Mouse (Mus musculus) hindbrain, postnatal 0 days (tissue): Measurements from ENCODE around the gene Lactb. TPM values are rescaled to one million over a fixed set of nuclear protein-coding genes. Genes with fewer than 3 reads are reported as not detected.

ENCODE experiments used
- ATAC-seq: fragments of 200-750 bp; cut with Nextera tagmentation; 2 replicates; pipeline ENCODE4 v1.8.0; 2017; ENCODE audit warnings: mild to moderate bottlenecking, moderate TSS enrichment, moderate library complexity
- DNase-seq: peaks from one replicate; pipeline ENCODE4 v3.0.0-alpha.2; 2015; ENCODE audit warnings: low spot score
- H3K27ac ChIP-seq: fragments of 300-500 bp; sonication (generic); 2 replicates; pipeline ENCODE4 v1.5.1; 2014; ENCODE audit warnings: mild to moderate bottlenecking
- H3K27me3 ChIP-seq: fragments of 300-500 bp; sonication (generic); 2 replicates; pipeline ENCODE4 v1.6.1; 2014; ENCODE audit warnings: low read length, mixed read lengths; ENCODE audit not compliant: insufficient read depth
- H3K36me3 ChIP-seq: fragments of 300-500 bp; sonication (generic); 2 replicates; pipeline ENCODE4 v1.6.1; 2014; ENCODE audit warnings: low read length, mixed read lengths; ENCODE audit not compliant: insufficient read depth
- H3K4me1 ChIP-seq: fragments of 300-500 bp; sonication (generic); 2 replicates; pipeline ENCODE4 v1.6.1; 2014; ENCODE audit warnings: antibody characterized with exemption, low read length, mixed read lengths; ENCODE audit not compliant: insufficient read depth
- H3K4me2 ChIP-seq: fragments of 300-500 bp; sonication (generic); 2 replicates; pipeline ENCODE4 v1.6.1; 2014; ENCODE audit warnings: low read depth, mild to moderate bottlenecking, low read length, moderate library complexity, mixed read lengths
- H3K4me3 ChIP-seq: fragments of 300-500 bp; sonication (generic); 2 replicates; pipeline ENCODE4 v1.5.1; 2014; ENCODE audit warnings: low read length
- H3K9ac ChIP-seq: fragments of 300-500 bp; sonication (generic); replicated peaks from 2 replicates; pipeline ENCODE4 v1.6.1; 2014; ENCODE audit warnings: mild to moderate bottlenecking, low read length, moderate library complexity, mixed read lengths
- H3K9me3 ChIP-seq: fragments of 300-500 bp; sonication (generic); 2 replicates; pipeline ENCODE4 v1.6.1; 2016; ENCODE audit warnings: low read length, mixed read lengths
- CTCF ChIP-seq: IDR thresholded peaks from 2 replicates; pipeline ENCODE4 v1.5.1; 2016; ENCODE audit warnings: antibody characterized with exemption, control low read depth, low read depth
- WGBS: fragments of 180-500 bp; shearing (Covaris S2); extraction: QIAGEN DNeasy Blood & Tissue Kit; methylation state at CpG from one replicate; pipeline ENCODE4 v1.1.7; 2014; 5-methylcytosine and 5-hydroxymethylcytosine counted together
- polyA plus RNA-seq: library from polyadenylated mRNA; unstranded; fragments of >200 nt; fragmentation: Nextera tagmentation; extraction: Ambion mirVana; gene quantifications from 2 replicates; pipeline ENCODE4 v1.2.1, GENCODE M21; 2015
- total RNA-seq: library from RNA; depleted of rRNA; stranded (reverse); fragments of >200 nt; gene quantifications from 2 replicates; pipeline ENCODE4 v1.2.3, GENCODE M21; 2014; rRNA removed

Gene Lactb
- 13.1 and 18.4 TPM in 2 replicates for total RNA-seq
- 12.8 and 15.2 TPM in 2 replicates for polyA plus RNA-seq

DNA sequence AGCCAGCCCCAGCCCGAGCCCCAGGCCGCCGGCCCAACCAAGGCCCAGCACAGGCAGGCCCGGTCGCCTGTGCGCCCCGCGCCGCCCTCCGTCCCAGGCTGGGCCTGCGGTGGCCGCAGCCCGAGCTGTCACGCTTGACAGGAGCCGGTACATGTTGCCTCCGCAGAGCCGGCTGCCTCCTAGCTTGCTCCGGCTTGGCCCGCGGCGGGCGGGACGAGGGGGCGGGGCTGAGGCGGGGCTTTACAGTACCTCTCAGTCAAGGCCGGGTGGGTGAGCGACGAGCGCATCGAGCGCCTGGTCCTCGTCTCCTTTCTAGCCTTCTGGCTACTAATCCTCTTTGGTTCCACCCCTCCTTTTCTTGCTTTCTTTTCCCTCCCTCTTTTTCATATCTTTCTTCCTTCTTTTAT is at the start of gene Lactb:
Gene Lactb, minus strand, starts transcription at position 246 of the 407 bp plus-strand sequence.
- H3K4me2 ChIP-seq = peak within 1 kb of the TSS; percentile 66
- peak within 1 kb of the TSS; percentile 81 for H3K9ac ChIP-seq
- H3K27ac ChIP-seq = peak within 1 kb of the TSS; percentile 94
- no peaks in the 10 kb centered on the region for H3K9me3 ChIP-seq
- TF ChIP-seq CTCF = no peak
- H3K4me1 ChIP-seq = no peaks in the 10 kb centered on the region
- under 1% methylated on average over 32 of the region's 32 CpGs for WGBS
- no peaks in the 10 kb centered on the region for H3K27me3 ChIP-seq
- DNase-seq (peak; percentile 95), ATAC-seq (peak; percentile 98)
- H3K36me3 ChIP-seq = no peaks in the 10 kb centered on the region
- H3K4me3 ChIP-seq = peak within 1 kb of the TSS; percentile 94

DNA sequence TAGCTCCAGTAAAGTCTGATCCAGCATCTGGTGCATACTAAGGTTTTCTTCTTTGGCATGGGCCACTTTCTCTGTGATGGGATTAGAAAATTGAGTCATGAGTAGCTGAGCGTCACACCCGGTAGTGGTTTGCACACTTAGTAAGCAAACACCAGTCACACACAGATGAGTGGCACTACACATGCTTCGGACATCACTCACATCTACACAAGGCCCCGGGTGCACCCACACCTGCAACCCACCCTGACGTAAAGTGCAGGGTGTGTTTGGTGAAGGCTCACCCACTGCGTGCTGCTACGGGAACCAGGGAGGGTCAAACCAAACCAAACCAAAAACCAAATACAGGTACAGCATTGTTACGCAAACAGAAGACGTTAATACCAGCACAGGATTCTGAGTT is 48.1 kb upstream of the Lactb start:
- 96% methylated on average over 9 of the region's 9 CpGs for WGBS
- TF ChIP-seq CTCF = no peak
- Histone ChIP-seq H3K27me3 (no peaks in the 10 kb centered on the region), H3K4me1 (no peaks in the 10 kb centered on the region), H3K36me3 (peaks cover 29% of the 10 kb centered on the region), H3K4me3 (no peak overlapping the region), H3K27ac (no peak overlapping the region), H3K9me3 (no peaks in the 10 kb centered on the region), H3K4me2 (no peak overlapping the region), H3K9ac (no peak overlapping the region)
- ATAC-seq (no peak), DNase-seq (no peak)

DNA sequence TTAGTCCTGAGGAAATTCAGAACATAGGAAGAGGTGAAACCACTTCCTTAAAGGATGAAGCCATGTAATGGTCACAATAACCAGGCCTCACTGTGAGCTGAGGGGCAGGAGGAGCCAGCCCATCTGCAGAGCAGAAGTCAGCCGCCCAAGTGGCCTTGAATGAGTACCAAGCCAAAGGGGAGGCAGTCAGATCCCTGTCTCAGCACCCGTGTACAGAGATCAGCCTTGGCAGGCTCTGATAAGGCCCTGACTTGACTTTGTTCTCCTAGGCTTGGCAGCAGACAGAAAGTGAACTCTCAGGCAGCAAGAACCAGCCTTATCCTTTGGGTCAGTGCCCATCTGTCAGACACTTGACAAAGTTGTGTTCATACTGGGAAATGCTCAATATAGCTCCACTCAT is 44.8 kb upstream of the Lactb start:
- no peak for ATAC-seq
- H3K27me3 ChIP-seq = no peaks in the 10 kb centered on the region
- no peaks in the 10 kb centered on the region for H3K4me1 ChIP-seq
- 60% methylated on average over 2 of the region's 2 CpGs for WGBS
- H3K4me3 ChIP-seq = no peak overlapping the region
- H3K9me3 ChIP-seq = no peaks in the 10 kb centered on the region
- H3K9ac ChIP-seq = no peak overlapping the region
- no peak for TF ChIP-seq CTCF
- no peak overlapping the region for H3K27ac ChIP-seq
- DNase-seq = no peak
- no peak overlapping the region for H3K4me2 ChIP-seq
- peaks cover 10% of the 10 kb centered on the region; the same call in 1 of the 2 replicates for H3K36me3 ChIP-seq

DNA sequence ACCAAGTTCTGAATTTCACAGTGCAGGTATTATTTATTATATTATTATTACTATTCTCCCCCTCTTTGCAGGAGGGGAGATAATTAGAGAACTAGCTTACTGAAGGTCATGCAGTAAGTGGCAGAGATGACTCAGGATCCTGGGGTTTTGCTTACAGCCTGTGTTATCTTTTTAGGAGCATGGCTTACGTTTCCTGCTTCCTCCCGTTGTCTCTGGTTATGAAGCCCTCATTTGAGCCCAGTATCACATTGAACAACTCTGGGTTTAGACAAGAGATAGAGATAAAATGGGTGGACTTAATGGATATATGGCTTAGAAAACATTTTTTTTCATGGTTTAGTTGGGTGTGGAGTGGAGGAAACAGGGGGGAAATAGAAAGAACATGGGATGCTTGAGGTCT is 38.2 kb upstream of the Lactb start:
- ATAC-seq = no peak
- no peaks in the 10 kb centered on the region for H3K9me3 ChIP-seq
- TF ChIP-seq CTCF = no peak
- H3K27ac ChIP-seq = no peak overlapping the region
- WGBS = 75% methylated on average over 2 of the region's 2 CpGs
- H3K4me1 ChIP-seq = no peaks in the 10 kb centered on the region
- DNase-seq = no peak
- H3K4me2 ChIP-seq = no peak overlapping the region
- no peaks in the 10 kb centered on the region for H3K36me3 ChIP-seq
- H3K9ac ChIP-seq = no peak overlapping the region
- no peak overlapping the region for H3K4me3 ChIP-seq
- H3K27me3 ChIP-seq = no peaks in the 10 kb centered on the region

DNA sequence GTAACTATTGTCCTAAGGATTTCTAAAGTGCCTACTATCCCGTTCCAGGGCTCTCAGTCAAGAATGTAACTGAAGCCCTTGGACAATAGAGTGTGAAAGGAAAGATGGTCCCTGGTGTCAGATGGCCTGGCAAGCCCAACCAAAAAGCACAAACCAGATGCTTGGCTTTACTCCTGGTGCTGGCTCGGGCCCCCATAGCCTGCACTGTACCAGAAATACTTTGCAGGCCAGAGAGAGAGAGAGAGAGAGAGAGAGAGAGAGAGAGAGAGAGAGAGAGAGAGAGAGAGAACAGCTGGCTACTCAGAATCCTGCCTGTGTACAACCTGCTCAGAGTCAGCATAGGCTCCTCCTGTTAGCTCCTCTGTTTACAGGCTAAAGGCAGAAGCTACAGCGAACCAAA is 37.2 kb upstream of the Lactb start:
- no peak overlapping the region for H3K4me3 ChIP-seq
- no peak overlapping the region for H3K4me2 ChIP-seq
- no peaks in the 10 kb centered on the region for H3K9me3 ChIP-seq
- H3K4me1 ChIP-seq = no peaks in the 10 kb centered on the region
- H3K27ac ChIP-seq = no peak overlapping the region
- 39% methylated on average over 3 of the region's 3 CpGs for WGBS
- no peak overlapping the region for H3K9ac ChIP-seq
- DNase-seq = peak; percentile 49
- no peak for TF ChIP-seq CTCF
- peak; percentile 18; the same call in 1 of the 2 replicates for ATAC-seq
- no peaks in the 10 kb centered on the region for H3K27me3 ChIP-seq
- H3K36me3 ChIP-seq = no peaks in the 10 kb centered on the region

DNA sequence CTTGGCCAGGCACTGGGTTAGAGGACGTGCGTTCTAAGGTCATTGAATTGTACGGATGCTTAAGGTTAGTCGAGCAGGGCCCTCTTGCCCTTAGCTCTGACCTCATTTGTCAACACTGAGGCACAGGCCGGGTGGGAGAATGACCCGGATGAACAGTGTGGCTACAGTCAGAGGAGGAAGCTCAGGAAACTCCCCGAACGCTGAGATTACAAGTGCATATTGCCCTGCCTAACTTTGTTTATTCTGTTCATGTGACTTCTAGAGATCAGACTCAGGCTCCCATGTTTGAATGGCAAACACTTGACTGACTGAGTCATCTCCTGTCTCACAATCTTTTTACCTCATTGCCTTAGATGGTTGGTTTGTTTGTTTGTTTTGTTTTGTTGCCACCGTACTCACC is 36.2 kb upstream of the Lactb start:
- ATAC-seq = no peak
- 83% methylated on average over 9 of the region's 9 CpGs for WGBS
- TF ChIP-seq CTCF = no peak
- no peaks in the 10 kb centered on the region for H3K4me1 ChIP-seq
- no peaks in the 10 kb centered on the region for H3K9me3 ChIP-seq
- no peak overlapping the region for H3K4me2 ChIP-seq
- no peak for DNase-seq
- H3K4me3 ChIP-seq = no peak overlapping the region
- no peak overlapping the region for H3K9ac ChIP-seq
- H3K27ac ChIP-seq = no peak overlapping the region
- no peaks in the 10 kb centered on the region for H3K27me3 ChIP-seq
- no peaks in the 10 kb centered on the region for H3K36me3 ChIP-seq

DNA sequence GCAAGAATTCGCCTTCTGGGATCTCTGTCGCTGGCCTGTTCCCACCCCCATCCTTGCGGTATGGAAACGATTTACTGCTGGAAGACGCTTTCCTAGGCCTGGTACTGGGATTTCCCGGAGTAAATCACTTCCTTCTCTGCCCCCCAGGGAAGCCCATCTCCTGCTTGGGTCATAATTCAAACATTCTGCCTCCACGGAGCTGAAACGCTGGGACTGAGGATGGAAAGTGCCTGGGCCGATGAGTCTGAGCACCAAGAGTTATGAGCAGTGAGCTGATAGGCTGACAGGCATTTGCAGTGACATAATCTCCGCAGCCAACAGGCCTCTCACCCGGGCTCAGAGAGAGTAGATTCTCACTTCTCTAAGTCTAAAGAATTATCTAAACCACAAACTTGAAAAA is 33.5 kb upstream of the Lactb start:
- 50% methylated on average over 11 of the region's 11 CpGs for WGBS
- no peak overlapping the region for H3K4me3 ChIP-seq
- H3K36me3 ChIP-seq = no peaks in the 10 kb centered on the region

More for the DNA sequence above, 33.5 kb upstream of the Lactb start:
- H3K4me2 ChIP-seq = no peak overlapping the region
- DNase-seq = no peak
- TF ChIP-seq CTCF = no peak
- no peak overlapping the region for H3K9ac ChIP-seq
- H3K27ac ChIP-seq = no peak overlapping the region
- H3K4me1 ChIP-seq = no peaks in the 10 kb centered on the region
- no peaks in the 10 kb centered on the region for H3K27me3 ChIP-seq
- H3K9me3 ChIP-seq = no peaks in the 10 kb centered on the region
- no peak for ATAC-seq
